Mouse (Mus musculus) stomach, postnatal 0 days (tissue): ENCODE data around the gene Dlec1. TPM values are rescaled to one million over a fixed set of nuclear protein-coding genes. Genes with fewer than 3 reads are reported as not detected.

Source experiments
- ATAC-seq: fragments of 200-750 bp; cut with Nextera tagmentation; 2 replicates; pipeline ENCODE4 v1.8.0; 2017; ENCODE audit not compliant: low FRiP score, low TSS enrichment
- DNase-seq: peaks from one replicate; pipeline ENCODE4 v3.0.0-alpha.2; 2016; ENCODE audit warnings: low spot score
- H3K27ac ChIP-seq: fragments of 300-500 bp; sonication (generic); replicated peaks from 2 replicates; pipeline ENCODE4 v1.5.1; 2014; ENCODE audit warnings: mild to moderate bottlenecking, control low read depth
- H3K27me3 ChIP-seq: fragments of 300-500 bp; sonication (generic); 2 replicates; pipeline ENCODE4 v1.6.1; 2014; ENCODE audit warnings: low read length; ENCODE audit not compliant: control insufficient read depth, insufficient read depth
- H3K36me3 ChIP-seq: fragments of 300-500 bp; sonication (generic); 2 replicates; pipeline ENCODE4 v1.6.1; 2014; ENCODE audit warnings: low read length, mixed read lengths; ENCODE audit not compliant: control insufficient read depth, insufficient read depth
- H3K4me1 ChIP-seq: fragments of 300-500 bp; sonication (generic); replicated peaks from 2 replicates; pipeline ENCODE4 v1.6.1; 2014; ENCODE audit warnings: antibody characterized with exemption; ENCODE audit not compliant: control insufficient read depth, insufficient read depth
- H3K4me2 ChIP-seq: fragments of 300-500 bp; sonication (generic); replicated peaks from 2 replicates; pipeline ENCODE4 v1.6.1; 2014; ENCODE audit warnings: low read depth, mild to moderate bottlenecking, control low read depth, moderate library complexity
- H3K4me3 ChIP-seq: fragments of 300-500 bp; sonication (generic); 2 replicates; pipeline ENCODE4 v1.5.1; 2014; ENCODE audit warnings: low read depth, low read length, control low read depth
- H3K9ac ChIP-seq: fragments of 300-500 bp; sonication (generic); 2 replicates; pipeline ENCODE4 v1.6.1; 2014; ENCODE audit warnings: mild to moderate bottlenecking, low read length, control low read depth, mixed read lengths
- H3K9me3 ChIP-seq: fragments of 300-500 bp; sonication (generic); 2 replicates; pipeline ENCODE4 v1.6.1; 2016; ENCODE audit warnings: low read length; ENCODE audit not compliant: control insufficient read depth
- CTCF ChIP-seq: IDR thresholded peaks from 2 replicates; pipeline ENCODE4 v1.5.1; 2016; ENCODE audit warnings: antibody characterized with exemption, low read depth, mild to moderate bottlenecking, moderate library complexity
- EP300 ChIP-seq: optimal IDR thresholded peaks from 2 replicates; pipeline ENCODE3; 2016; ENCODE audit warnings: antibody characterized with exemption
- WGBS: fragments of 180-500 bp; shearing (Covaris S2); extraction: QIAGEN DNeasy Blood & Tissue Kit; methylation state at CpG from one replicate; pipeline ENCODE4 v1.1.7; 2014; 5-methylcytosine and 5-hydroxymethylcytosine counted together
- polyA plus RNA-seq: library from polyadenylated mRNA; unstranded; fragments of >200 nt; fragmentation: Nextera tagmentation; extraction: Ambion mirVana; gene quantifications from 2 replicates; pipeline ENCODE4 v1.2.1, GENCODE M21; 2015

Gene Dlec1
- polyA plus RNA-seq, 1 experiment from 2014 or later = 0.18 TPM

- ATAC-seq (peak; percentile 27; the same call in 1 of the 2 replicates), DNase-seq (peak; percentile 67)
- TF ChIP-seq CTCF = no peak
- no peak for TF ChIP-seq EP300
- H3K4me3 ChIP-seq = no peak overlapping the region
- H3K4me1 ChIP-seq = peaks cover 6% of the 10 kb centered on the region; the same call in 1 of the 2 replicates
- no peaks in the 10 kb centered on the region for H3K27me3 ChIP-seq
- no peak overlapping the region for H3K9ac ChIP-seq
- peak overlapping the region; percentile 40; the same call in 1 of the 2 replicates for H3K27ac ChIP-seq
- 59% methylated on average over 10 of the region's 10 CpGs for WGBS
- no peak overlapping the region for H3K4me2 ChIP-seq
- H3K9me3 ChIP-seq = no peaks in the 10 kb centered on the region
- H3K36me3 ChIP-seq = peaks cover 4% of the 10 kb centered on the region; the same call in 1 of the 2 replicates
Observed at GRCm38 (mm10) chr9:119083966-119084365, 18.3 kb upstream of the Dlec1 start.

GRCm38 (mm10) chr9:119086451-119086850 is 15.8 kb upstream of the Dlec1 start:
- no peak for TF ChIP-seq CTCF
- TF ChIP-seq EP300 = no peak
- Histone ChIP-seq H3K9me3 (no peaks in the 10 kb centered on the region), H3K4me3 (no peak overlapping the region), H3K36me3 (no peaks in the 10 kb centered on the region), H3K4me1 (peaks cover 6% of the 10 kb centered on the region; the same call in 1 of the 2 replicates), H3K27ac (no peak overlapping the region), H3K9ac (no peak overlapping the region), H3K4me2 (no peak overlapping the region), H3K27me3 (no peaks in the 10 kb centered on the region)
- ATAC-seq (no peak), DNase-seq (no peak)
- 11% methylated on average over 1 of the region's 1 CpGs for WGBS

GRCm38 (mm10) chr9:119087309-119087708 is 15.0 kb upstream of the Dlec1 start:
- H3K9me3 ChIP-seq = no peaks in the 10 kb centered on the region
- H3K27ac ChIP-seq = no peak overlapping the region
- H3K4me2 ChIP-seq = peak overlapping the region; percentile 67
- ATAC-seq (no peak), DNase-seq (no peak)
- peaks cover 6% of the 10 kb centered on the region; the same call in 1 of the 2 replicates for H3K4me1 ChIP-seq
- no peak overlapping the region for H3K9ac ChIP-seq
- 80% methylated on average over 5 of the region's 5 CpGs for WGBS
- 0 out of 2 replicates have a peak overlapping the region, but pooled peaks have one; percentile 41 for H3K4me3 ChIP-seq
- no peak for TF ChIP-seq CTCF
- no peak for TF ChIP-seq EP300
- H3K27me3 ChIP-seq = no peaks in the 10 kb centered on the region
- H3K36me3 ChIP-seq = no peaks in the 10 kb centered on the region

GRCm38 (mm10) chr9:119088148-119088801 is 14.0 kb upstream of the Dlec1 start:
- under 1% methylated on average over 24 of the region's 24 CpGs for WGBS
- peak; percentile 92 for ATAC-seq
- no peaks in the 10 kb centered on the region for H3K36me3 ChIP-seq
- H3K4me3 ChIP-seq = peak overlapping the region; percentile 41
- peak overlapping the region; percentile 67 for H3K4me2 ChIP-seq
- no peaks in the 10 kb centered on the region for H3K9me3 ChIP-seq
- DNase-seq = peak; percentile 97
- H3K27ac ChIP-seq = peak overlapping the region; percentile 94
- H3K9ac ChIP-seq = peak overlapping the region; percentile 48
- no peak for TF ChIP-seq CTCF
- no peak for TF ChIP-seq EP300
- no peaks in the 10 kb centered on the region for H3K27me3 ChIP-seq
- peaks cover 6% of the 10 kb centered on the region; the same call in 1 of the 2 replicates for H3K4me1 ChIP-seq

GRCm38 (mm10) chr9:119089437-119089836 is 12.8 kb upstream of the Dlec1 start:
- Histone ChIP-seq H3K4me3 (no peak overlapping the region), H3K27me3 (no peaks in the 10 kb centered on the region), H3K36me3 (no peaks in the 10 kb centered on the region), H3K9me3 (no peaks in the 10 kb centered on the region), H3K4me2 (no peak overlapping the region), H3K27ac (peak overlapping the region; percentile 35; the same call in 1 of the 2 replicates), H3K4me1 (peaks cover 6% of the 10 kb centered on the region), H3K9ac (no peak overlapping the region)
- TF ChIP-seq EP300 (no peak), CTCF (no peak)
- WGBS = 58% methylated on average over 7 of the region's 7 CpGs
- DNase-seq (no peak), ATAC-seq (no peak)

- ATAC-seq = no peak
- TF ChIP-seq EP300 (no peak), CTCF (no peak)
- H3K36me3 ChIP-seq = no peaks in the 10 kb centered on the region
- DNase-seq = no peak
- H3K4me3 ChIP-seq = no peak overlapping the region
- H3K27me3 ChIP-seq = no peaks in the 10 kb centered on the region
- H3K4me2 ChIP-seq = no peak overlapping the region
- 90% methylated on average over 5 of the region's 5 CpGs for WGBS
- H3K27ac ChIP-seq = no peak overlapping the region
- no peak overlapping the region for H3K9ac ChIP-seq
- peaks cover 6% of the 10 kb centered on the region for H3K4me1 ChIP-seq
- H3K9me3 ChIP-seq = no peaks in the 10 kb centered on the region
Observed at GRCm38 (mm10) chr9:119090462-119090861, 11.8 kb upstream of the Dlec1 start.
